Mouse (Mus musculus): ENCODE results near the gene Cfdp1. TPM values are rescaled to one million over a fixed set of nuclear protein-coding genes. Genes with fewer than 3 reads are reported as not detected.
A peak's percentile ranks its signal among the peaks of the same experiment; 100 is the strongest.

Cfdp1 gene
- total RNA-seq, 2 experiments from 2014 or later: 17.1 to 21.3 TPM

DNA sequence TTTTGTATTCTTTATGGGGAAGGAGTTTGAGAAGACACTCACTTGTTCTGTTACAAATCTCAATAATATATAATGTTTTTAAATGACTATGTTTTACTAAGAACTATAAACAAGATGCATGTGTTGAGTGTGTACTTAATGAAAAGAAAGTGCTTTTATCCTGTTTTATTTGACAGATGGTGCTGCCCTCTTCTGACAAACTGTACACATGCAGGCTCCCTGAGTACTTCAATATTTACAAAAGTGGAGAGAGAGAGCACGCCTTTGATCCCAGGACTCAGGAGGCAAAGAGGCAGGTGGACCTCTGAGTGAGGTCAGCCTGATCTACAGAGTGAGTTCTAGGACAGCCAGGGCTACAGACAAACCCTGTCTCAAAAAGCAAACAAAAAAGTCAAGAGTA lies 18.6 kb downstream of the Cfdp1 start:
- Histone ChIP-seq H3K4me3 (no peak overlapping the region), H3K27ac (peak overlapping the region; percentile 63)
- peak; percentile 67 for TF ChIP-seq CTCF (IDR thresholded peaks at IDR 0.05)
- intact Hi-C loops (cut with DNase I): loop anchor here (1.0 kb wide), 1 partner anchor 156 kb away; no protein-coding TSS in a partner anchor
- DNase-seq: no peak

DNA sequence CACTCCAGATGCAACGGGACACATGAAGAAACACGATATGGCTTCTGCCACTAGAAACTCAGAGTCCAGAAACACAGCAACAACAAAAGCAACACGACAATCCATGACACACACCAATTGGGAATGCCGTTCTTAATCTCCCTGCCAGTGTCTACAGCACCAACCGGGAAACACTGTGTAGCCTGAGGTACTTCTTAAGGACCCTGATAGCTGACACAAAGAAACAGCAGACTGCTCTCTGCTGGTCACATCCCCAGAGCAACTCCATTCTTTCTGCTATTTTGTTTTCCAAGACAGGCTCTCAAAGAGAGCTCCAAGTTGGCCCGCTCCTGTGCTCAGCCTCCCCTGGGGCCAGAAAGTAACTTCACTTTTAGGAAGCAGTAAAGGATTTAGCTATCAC lies 20.1 kb downstream of the Cfdp1 start:
- H3K27ac ChIP-seq: peak overlapping the region; percentile 63
- no peak overlapping the region for H3K4me3 ChIP-seq
- intact Hi-C loops (cut with DNase I): no loop called here
- TF ChIP-seq CTCF (IDR thresholded peaks at IDR 0.05): peak; percentile 22; the same call in 1 of the 2 replicates
- peak; percentile 38 for DNase-seq

DNA sequence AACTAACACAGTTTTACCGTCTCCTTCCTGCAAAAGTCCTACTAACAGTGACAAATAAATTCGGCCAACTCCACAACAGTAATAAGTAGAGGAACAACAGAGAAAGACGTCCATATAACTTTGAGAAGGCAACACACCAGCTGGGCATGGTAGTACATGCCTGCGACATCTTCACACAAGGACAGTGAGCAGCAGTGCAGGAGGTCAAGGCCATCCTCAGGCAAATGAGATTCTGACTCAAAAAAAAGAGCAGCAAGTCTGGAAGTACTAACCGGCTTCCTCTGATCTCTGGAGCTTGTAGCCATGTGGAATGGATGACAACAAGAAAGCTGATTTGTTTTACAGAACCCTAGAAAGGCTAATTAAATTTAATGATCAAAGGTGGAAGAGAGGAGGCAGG lies 21.1 kb downstream of the Cfdp1 start:
- DNase-seq: no peak
- peak overlapping the region; percentile 63 for H3K27ac ChIP-seq
- intact Hi-C loops (cut with DNase I): no loop called here
- TF ChIP-seq CTCF (IDR thresholded peaks at IDR 0.05): no peak
- H3K4me3 ChIP-seq: no peak overlapping the region

DNA sequence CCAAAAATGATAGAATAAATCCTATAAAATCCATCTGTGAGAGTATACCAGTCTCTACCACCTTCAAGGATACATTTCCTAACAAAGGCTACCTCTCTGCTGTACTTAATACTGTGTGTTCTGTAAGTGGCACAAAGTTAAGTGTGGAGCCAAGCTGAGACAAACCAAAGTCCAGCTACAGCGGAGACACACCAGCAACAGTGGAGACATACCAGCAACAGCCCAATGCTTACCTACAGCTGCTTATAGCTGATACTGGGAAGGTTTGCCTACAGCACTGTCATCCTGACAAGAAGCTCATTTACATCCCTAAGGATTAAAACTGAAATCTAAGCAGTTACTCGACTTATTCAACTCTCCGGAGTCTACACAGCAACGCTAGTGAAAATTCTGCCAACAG lies 22.1 kb downstream of the Cfdp1 start:
- DNase-seq: no peak
- peak overlapping the region; percentile 63; the same call in 1 of the 2 replicates for H3K27ac ChIP-seq
- no peak for TF ChIP-seq CTCF (IDR thresholded peaks at IDR 0.05)
- intact Hi-C loops (cut with DNase I): no loop called here
- no peak overlapping the region for H3K4me3 ChIP-seq

DNA sequence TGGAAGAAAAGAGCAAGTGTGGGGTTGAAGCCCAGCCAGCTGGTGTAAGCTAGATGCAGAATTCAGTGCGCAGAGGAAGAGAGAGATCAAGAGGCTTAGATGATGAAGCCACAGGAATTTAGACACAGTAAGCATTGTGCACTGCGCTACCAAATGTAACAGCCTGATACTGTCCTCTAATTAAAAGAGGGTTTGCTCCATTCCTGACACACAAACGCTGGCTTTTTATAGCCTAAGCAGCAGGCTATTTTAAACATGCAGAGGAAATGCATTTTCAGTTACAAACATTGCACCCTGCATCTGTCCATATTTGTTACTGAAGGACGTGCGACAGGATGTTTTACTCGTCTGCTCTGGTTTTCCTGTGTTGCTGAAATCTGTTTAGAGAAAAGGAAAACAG lies 25.5 kb downstream of the Cfdp1 start:
- DNase-seq: no peak
- no peak for TF ChIP-seq CTCF (IDR thresholded peaks at IDR 0.05)
- Histone ChIP-seq H3K4me3 (peak overlapping the region; percentile 5; the same call in 1 of the 2 replicates), H3K27ac (peak overlapping the region; percentile 78)
- intact Hi-C loops (cut with DNase I): no loop called here

DNA sequence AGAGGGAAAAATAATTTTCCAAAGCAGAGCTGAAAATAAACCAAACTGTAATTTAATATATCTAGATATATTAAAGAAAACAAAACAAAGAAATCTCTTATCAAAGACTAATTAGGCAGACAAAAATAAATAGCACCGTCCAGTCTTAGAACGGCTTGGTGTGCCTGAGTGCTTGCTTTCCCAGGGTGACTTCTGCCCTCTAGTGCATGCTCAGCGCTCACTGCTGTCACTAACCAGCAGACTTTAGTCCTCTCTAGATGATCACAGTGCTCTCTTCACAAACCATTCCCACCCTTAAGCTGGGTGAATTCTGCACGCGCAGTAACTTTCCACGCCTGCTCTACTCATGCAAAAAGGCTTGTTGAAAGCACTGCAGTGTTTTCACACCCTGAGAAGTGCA lies 28.9 kb downstream of the Cfdp1 start:
- no peak overlapping the region for H3K27ac ChIP-seq
- peak; percentile 56 for DNase-seq
- intact Hi-C loops (cut with DNase I): loop anchor here (1.0 kb wide), 1 partner anchor 113 kb away; no protein-coding TSS in a partner anchor
- peak; percentile 81 for TF ChIP-seq CTCF (IDR thresholded peaks at IDR 0.05)
- no peak overlapping the region for H3K4me3 ChIP-seq

DNA sequence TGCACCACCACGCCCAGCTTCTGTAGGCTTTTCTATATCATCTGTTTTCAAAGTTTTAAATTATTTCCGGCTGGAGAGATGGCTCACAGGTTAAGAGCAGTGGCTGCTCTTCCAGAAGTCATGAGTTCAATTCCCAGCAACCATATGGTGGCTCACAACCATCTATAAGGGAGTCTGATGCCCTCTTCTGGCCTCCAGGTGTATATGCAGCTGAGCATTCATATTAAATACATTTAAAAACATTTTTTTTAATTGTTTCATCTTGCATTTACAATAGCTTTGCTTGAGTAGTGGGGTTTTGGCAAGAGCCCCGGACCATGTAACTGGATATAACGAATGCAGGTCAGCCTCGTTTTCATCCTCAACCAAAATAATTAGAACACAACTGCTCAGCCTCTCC lies 29.8 kb downstream of the Cfdp1 start:
- intact Hi-C loops (cut with DNase I): no loop called here
- DNase-seq: no peak
- peak; percentile 60 for TF ChIP-seq CTCF (IDR thresholded peaks at IDR 0.05)
- H3K4me3 ChIP-seq: no peak overlapping the region
- H3K27ac ChIP-seq: no peak overlapping the region

DNA sequence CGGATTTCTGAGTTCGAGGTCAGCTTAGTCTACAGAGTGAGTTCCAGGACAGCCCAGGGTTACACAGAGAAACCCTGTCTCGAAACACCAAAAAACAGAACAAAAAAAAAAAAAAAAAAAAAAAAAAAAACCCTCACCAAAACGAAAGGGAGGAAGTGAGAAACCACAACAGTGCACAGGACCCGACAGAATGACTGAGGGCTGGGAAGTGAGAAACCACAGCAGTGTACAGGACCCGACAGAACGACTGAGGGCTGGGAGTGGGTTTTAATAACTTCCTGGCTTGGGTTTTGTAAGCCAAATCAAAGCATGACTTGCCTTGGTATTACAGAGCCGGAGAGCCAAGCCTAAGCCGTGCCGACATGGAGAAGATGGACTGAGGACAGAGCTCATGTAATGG lies 32.9 kb downstream of the Cfdp1 start:
- Histone ChIP-seq H3K4me3 (no peak overlapping the region), H3K27ac (peak overlapping the region; percentile 67)
- no peak for DNase-seq
- intact Hi-C loops (cut with DNase I): no loop called here
- TF ChIP-seq CTCF (IDR thresholded peaks at IDR 0.05): no peak

DNA sequence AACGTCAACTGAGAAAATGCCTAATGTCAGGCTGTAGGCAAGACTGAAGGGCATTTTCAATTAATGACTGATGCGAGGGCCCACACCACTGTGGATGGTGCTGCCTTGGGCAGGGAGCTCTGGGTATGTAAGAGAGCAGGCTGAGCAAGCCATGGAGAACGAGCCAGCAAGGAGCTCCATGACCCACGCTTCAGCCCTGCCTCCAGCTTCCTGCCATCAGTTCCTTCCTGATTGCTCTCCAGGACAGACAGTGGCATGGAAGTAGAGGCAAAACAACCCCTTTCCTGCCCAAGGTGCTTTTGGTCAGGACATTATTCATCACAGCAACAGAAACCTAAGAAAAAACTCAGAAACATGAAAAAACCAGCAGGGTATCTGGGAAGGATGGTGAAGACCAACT lies 33.4 kb downstream of the Cfdp1 start:
- no peak for TF ChIP-seq CTCF (IDR thresholded peaks at IDR 0.05)
- Histone ChIP-seq H3K27ac (peak overlapping the region; percentile 67), H3K4me3 (no peak overlapping the region)
- no peak for DNase-seq
- intact Hi-C loops (cut with DNase I): no loop called here

DNA sequence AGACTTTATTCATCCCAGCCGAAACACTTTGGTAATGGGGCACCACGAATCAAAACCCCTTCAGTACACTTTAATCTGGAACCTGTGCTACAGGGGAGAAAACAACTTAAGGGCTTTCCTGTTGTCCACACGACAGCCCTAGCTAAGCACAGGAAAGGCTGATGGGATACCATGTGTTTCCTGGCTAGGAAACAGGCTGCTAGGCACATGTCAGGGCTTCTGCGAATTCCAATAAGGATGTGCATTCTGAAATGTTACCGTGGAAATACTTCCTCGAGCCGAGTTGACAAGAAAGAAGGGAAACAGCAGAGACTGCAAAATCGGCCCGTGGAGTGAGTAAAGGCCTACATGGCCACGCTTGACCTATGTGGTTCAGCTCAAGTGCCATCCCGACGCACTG lies 34.1 kb downstream of the Cfdp1 start:
- intact Hi-C loops (cut with DNase I): no loop called here
- no peak for DNase-seq

DNA sequence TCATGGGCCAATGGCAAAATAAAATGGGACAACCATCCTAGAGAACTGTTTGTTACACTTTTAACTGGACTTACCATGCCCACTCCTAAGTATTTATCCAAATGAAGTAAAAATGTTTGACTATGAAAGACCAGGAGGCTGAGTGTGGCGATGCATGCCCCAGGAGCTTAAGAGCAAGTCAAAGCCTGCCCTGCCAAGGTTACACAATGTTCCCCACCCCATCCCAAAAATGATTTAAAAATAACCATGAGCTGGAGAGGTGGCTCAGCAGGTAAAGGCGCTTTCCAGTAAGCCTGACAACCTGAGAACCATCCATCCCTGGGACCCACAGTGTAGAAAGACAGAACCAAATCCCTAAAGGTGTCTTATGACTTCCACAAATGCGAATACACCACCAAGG lies 35.5 kb downstream of the Cfdp1 start:
- no peak for DNase-seq
- intact Hi-C loops (cut with DNase I): no loop called here
- no peak for TF ChIP-seq CTCF (IDR thresholded peaks at IDR 0.05)
- Histone ChIP-seq H3K27ac (peak overlapping the region; percentile 50), H3K4me3 (no peak overlapping the region)

More for the DNA sequence above, 34.1 kb downstream of the Cfdp1 start:
- no peak overlapping the region for H3K4me3 ChIP-seq
- TF ChIP-seq CTCF (IDR thresholded peaks at IDR 0.05): no peak
- H3K27ac ChIP-seq: peak overlapping the region; percentile 67

DNA sequence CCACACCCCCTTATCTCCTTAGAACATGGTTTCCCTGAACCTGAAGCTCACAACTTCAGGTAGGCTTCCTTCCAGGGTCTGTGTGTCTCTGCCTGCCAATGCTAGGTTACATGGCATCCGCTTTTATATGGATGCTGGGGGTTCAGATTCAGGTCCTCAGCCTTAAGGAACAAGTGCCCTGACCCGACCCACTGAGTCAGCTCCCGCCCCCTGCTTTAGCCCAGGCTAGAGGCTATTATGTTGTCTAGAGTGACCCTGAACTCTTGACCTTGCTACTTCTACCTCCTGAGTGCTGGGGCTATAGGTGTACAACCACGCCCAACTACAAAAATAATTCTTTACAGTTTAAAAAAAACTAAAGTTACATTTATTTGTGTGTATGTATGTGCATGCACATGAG lies 39.0 kb downstream of the Cfdp1 start:
- no peak for DNase-seq
- Histone ChIP-seq H3K4me3 (no peak overlapping the region), H3K27ac (no peak overlapping the region)
- TF ChIP-seq CTCF (IDR thresholded peaks at IDR 0.05): no peak
- intact Hi-C loops (cut with DNase I): no loop called here

DNA sequence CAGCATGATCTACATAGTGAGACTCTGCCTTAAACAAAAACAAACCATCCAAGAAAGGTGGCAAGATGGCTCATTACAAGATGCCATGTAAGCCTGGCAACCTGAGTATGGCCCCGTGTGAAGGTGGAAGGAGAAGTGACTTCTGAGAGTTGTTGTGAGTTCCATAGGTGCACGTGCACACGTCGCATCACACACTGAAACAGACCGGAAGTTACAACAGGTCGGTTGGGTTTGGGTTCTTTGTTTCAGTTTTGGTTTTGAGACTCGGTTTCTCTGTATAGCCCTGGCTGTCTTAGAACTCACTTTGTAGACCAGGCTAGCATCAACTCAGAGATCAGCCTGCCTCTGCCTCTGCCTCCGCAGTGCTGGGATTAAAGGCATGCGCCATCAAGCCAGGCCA lies 40.3 kb downstream of the Cfdp1 start:
- TF ChIP-seq CTCF (IDR thresholded peaks at IDR 0.05): no peak
- H3K27ac ChIP-seq: no peak overlapping the region
- DNase-seq: no peak
- intact Hi-C loops (cut with DNase I): no loop called here
- no peak overlapping the region for H3K4me3 ChIP-seq

DNA sequence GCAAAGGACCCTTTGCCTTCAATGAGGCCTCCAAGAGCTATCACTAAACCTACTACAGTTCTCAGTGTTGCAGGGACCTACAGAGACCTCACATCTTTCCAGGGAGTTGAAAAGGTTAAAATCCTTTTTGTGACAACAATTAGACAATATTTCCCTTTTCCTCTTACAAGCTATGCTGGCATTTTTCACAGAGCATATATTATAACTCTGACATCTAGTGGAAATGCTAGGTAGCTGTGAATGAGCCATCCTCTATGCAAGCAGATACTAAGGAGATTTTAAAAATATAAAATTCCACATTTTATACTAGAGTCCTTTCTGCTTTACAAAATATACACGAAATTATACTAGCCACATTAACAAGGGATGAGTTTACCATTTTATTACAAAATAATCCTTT lies 41.3 kb downstream of the Cfdp1 start:
- intact Hi-C loops (cut with DNase I): no loop called here
- no peak overlapping the region for H3K27ac ChIP-seq
- no peak overlapping the region for H3K4me3 ChIP-seq
- peak; percentile 47 for TF ChIP-seq CTCF (IDR thresholded peaks at IDR 0.05)
- DNase-seq: no peak

All from gastrocnemius, adult 2 months (tissue).